ENCODE assay signal across 10 mouse cellular contexts in genomic region chr4:63401620-63402019, GRCm38 (mm10). TPM values are rescaled to one million over a fixed set of nuclear protein-coding genes. Genes with fewer than 3 reads are reported as not detected.
DNase-seq lines count a peak whose midpoint lies in the region; ATAC-seq and TF ChIP-seq lines count a peak whose summit lies in the region.
"Had no signal": no experiment of that assay in that cellular context is flagged by ENCODE, and none has a peak within 500 bp of the region (broad histone marks: within the 10 kb centered on the region; RNA-seq: fewer than 3 reads in every experiment).

No protein-coding gene starts in this region.

- DNase-seq in lung, embryonic 14.5 days = peak; percentile 37
- no peak for DNase-seq in lung, postnatal 14 days
- DNase-seq in embryonic facial prominence, embryonic 14.5 days (ENCODE audit: low spot score) = no peak
- DNase-seq in urinary bladder, postnatal 4 days (ENCODE audit: low spot score in 2 of 2) = no peak
- DNase-seq in yolk sac, embryonic 10.5 days (ENCODE audit: low spot score) = no peak
- DNase-seq: cerebellum, adult 9-11 months had no signal

- no peak for ATAC-seq in lung, embryonic 14.5 days (ENCODE audit: insufficient read depth)
- ATAC-seq in embryonic facial prominence, embryonic 14.5 days (ENCODE audit: low read depth) = no peak
- no peak for ATAC-seq in intestine, embryonic 15.5 days
- ATAC-seq in megakaryocyte progenitor cell, adult 5-6 weeks (replicated peaks; ENCODE audit: poor library complexity) = peak; percentile 18

- WGBS in lung, embryonic 14.5 days = 48% methylated on average over 6 of the region's 6 CpGs
- 65% methylated on average over 6 of the region's 6 CpGs for WGBS in embryonic facial prominence, embryonic 14.5 days
- 69% methylated on average over 6 of the region's 6 CpGs for WGBS in intestine, embryonic 15.5 days

- peaks cover 15% of the 10 kb centered on the region for H3K36me3 ChIP-seq in lung, embryonic 14.5 days (ENCODE audit: insufficient read depth)
- peaks cover 13% of the 10 kb centered on the region; the same call in 1 of the 2 replicates for H3K36me3 ChIP-seq in embryonic facial prominence, embryonic 14.5 days (ENCODE audit: control insufficient read depth, insufficient read depth, low read length)
- H3K36me3 ChIP-seq in intestine, embryonic 15.5 days = 0 out of 2 replicates have a peak, but pooled peaks cover 4% of the 10 kb centered on the region

- H3K9ac ChIP-seq in lung, embryonic 14.5 days = no peak overlapping the region
- H3K9ac ChIP-seq in embryonic facial prominence, embryonic 14.5 days (ENCODE audit: low read depth, low read length) = 0 out of 2 replicates have a peak overlapping the region, but pooled peaks have one; percentile 19
- H3K9ac ChIP-seq in intestine, embryonic 15.5 days = no peak overlapping the region

- H3K4me2 ChIP-seq in lung, embryonic 14.5 days = peak overlapping the region; percentile 69
- peak overlapping the region; percentile 57; the same call in 1 of the 2 replicates for H3K4me2 ChIP-seq in embryonic facial prominence, embryonic 14.5 days (ENCODE audit: low read depth, low read length)
- peak overlapping the region; percentile 59 for H3K4me2 ChIP-seq in intestine, embryonic 15.5 days (replicated peaks)

- H3K4me3 ChIP-seq in lung, embryonic 14.5 days (ENCODE audit: low read depth, low read length) = no peak overlapping the region
- H3K4me3 ChIP-seq in embryonic facial prominence, embryonic 14.5 days (ENCODE audit: low read depth, low read length) = no peak overlapping the region
- no peak overlapping the region for H3K4me3 ChIP-seq in intestine, embryonic 15.5 days (replicated peaks)

- TF ChIP-seq CTCF in lung, embryonic 14.5 days (IDR thresholded peaks at IDR 0.05; ENCODE audit: low read depth) = no peak

- H3K27ac ChIP-seq in lung, embryonic 14.5 days (ENCODE audit: low read depth) = peak overlapping the region; percentile 95; the same call in 1 of the 2 replicates
- H3K27ac ChIP-seq in embryonic facial prominence, embryonic 14.5 days (replicated peaks; ENCODE audit: low read depth, low read length) = 0 out of 2 replicates have a peak overlapping the region, but pooled peaks have one; percentile 10
- H3K27ac ChIP-seq in intestine, embryonic 15.5 days = no peak overlapping the region
- H3K27ac ChIP-seq: liver, embryonic 14.5 days had no signal

- H3K27me3 ChIP-seq in lung, embryonic 14.5 days (ENCODE audit: insufficient read depth, low read length) = no peaks in the 10 kb centered on the region
- no peaks in the 10 kb centered on the region for H3K27me3 ChIP-seq in embryonic facial prominence, embryonic 14.5 days (replicated peaks; ENCODE audit: control insufficient read depth, insufficient read depth, low read length)
- no peaks in the 10 kb centered on the region for H3K27me3 ChIP-seq in intestine, embryonic 15.5 days (replicated peaks)

- H3K9me3 ChIP-seq in lung, embryonic 14.5 days (ENCODE audit: low read depth, low read length) = no peaks in the 10 kb centered on the region
- H3K9me3 ChIP-seq in embryonic facial prominence, embryonic 14.5 days (ENCODE audit: control insufficient read depth, low read length) = no peaks in the 10 kb centered on the region
- H3K9me3 ChIP-seq in intestine, embryonic 15.5 days = no peaks in the 10 kb centered on the region

- H3K4me1 ChIP-seq in lung, embryonic 14.5 days (ENCODE audit: insufficient read depth) = peaks cover 54% of the 10 kb centered on the region
- peaks cover 53% of the 10 kb centered on the region for H3K4me1 ChIP-seq in embryonic facial prominence, embryonic 14.5 days (ENCODE audit: control insufficient read depth, insufficient read depth, low read length)
- H3K4me1 ChIP-seq in intestine, embryonic 15.5 days (replicated peaks) = peaks cover 54% of the 10 kb centered on the region

RNA-seq across cellular contexts. Expression of gene Akna, which starts 1.5 kb away (rescaled TPM):
- 11.2 and 12.6 TPM in 2 replicates for polyA plus RNA-seq in lung, embryonic 14.5 days (2014; fragmentation: Nextera tagmentation; extraction: Ambion mirVana)
- 5.2 and 5.9 TPM in 2 replicates for polyA plus RNA-seq in embryonic facial prominence, embryonic 14.5 days (2014; fragmentation: Nextera tagmentation; extraction: Ambion mirVana)
- polyA plus RNA-seq in intestine, embryonic 15.5 days (2015; fragmentation: Nextera tagmentation; extraction: Ambion mirVana) = 5.6 and 6.5 TPM in 2 replicates
- total RNA-seq in megakaryocyte progenitor cell, adult 5-6 weeks (2015) = 20.9 and 26.7 TPM in 2 replicates
- total RNA-seq in megakaryocyte progenitor cell, adult 5-6 weeks (2017) = 11.8 and 13.7 TPM in 2 replicates

RNA-seq across cellular contexts. Expression of gene Orm2, which starts 39.4 kb away (rescaled TPM):
- not detected in 2 replicates for polyA plus RNA-seq in lung, embryonic 14.5 days (2014; fragmentation: Nextera tagmentation; extraction: Ambion mirVana)
- polyA plus RNA-seq in embryonic facial prominence, embryonic 14.5 days (2014; fragmentation: Nextera tagmentation; extraction: Ambion mirVana) = not detected in 2 replicates
- not detected in 2 replicates for polyA plus RNA-seq in intestine, embryonic 15.5 days (2015; fragmentation: Nextera tagmentation; extraction: Ambion mirVana)
- not detected in 2 replicates for total RNA-seq in megakaryocyte progenitor cell, adult 5-6 weeks (2015)
- total RNA-seq in megakaryocyte progenitor cell, adult 5-6 weeks (2017) = not detected in 2 replicates
- total RNA-seq: heart, postnatal 10 days had no signal
- polyA plus RNA-seq: liver, embryonic 14.5 days had no signal

RNA-seq across cellular contexts. Expression of gene Orm3, which starts 45.7 kb away (rescaled TPM):
- not detected in 2 replicates for polyA plus RNA-seq in lung, embryonic 14.5 days (2014; fragmentation: Nextera tagmentation; extraction: Ambion mirVana)
- polyA plus RNA-seq in embryonic facial prominence, embryonic 14.5 days (2014; fragmentation: Nextera tagmentation; extraction: Ambion mirVana) = not detected in 2 replicates
- polyA plus RNA-seq in intestine, embryonic 15.5 days (2015; fragmentation: Nextera tagmentation; extraction: Ambion mirVana) = not detected in 2 replicates
- total RNA-seq in megakaryocyte progenitor cell, adult 5-6 weeks (2015) = not detected in 2 replicates
- total RNA-seq in megakaryocyte progenitor cell, adult 5-6 weeks (2017) = not detected in 2 replicates
- polyA plus RNA-seq: liver, embryonic 14.5 days had no signal

RNA-seq across cellular contexts. Expression of gene Orm1, which starts 57.3 kb away (rescaled TPM):
- not detected in 2 replicates for polyA plus RNA-seq in lung, embryonic 14.5 days (2014; fragmentation: Nextera tagmentation; extraction: Ambion mirVana)
- 0.84 and 2.5 TPM in 2 replicates for polyA plus RNA-seq in embryonic facial prominence, embryonic 14.5 days (2014; fragmentation: Nextera tagmentation; extraction: Ambion mirVana)
- not detected in 2 replicates for polyA plus RNA-seq in intestine, embryonic 15.5 days (2015; fragmentation: Nextera tagmentation; extraction: Ambion mirVana)
- 1.5 and 4.2 TPM in 2 replicates for total RNA-seq in megakaryocyte progenitor cell, adult 5-6 weeks (2015)
- 4.7 and 6.6 TPM in 2 replicates for total RNA-seq in megakaryocyte progenitor cell, adult 5-6 weeks (2017)
- polyA plus RNA-seq: liver, embryonic 14.5 days had no signal
